Mouse (Mus musculus) lung, embryonic 15.5 days (tissue): ENCODE results near the gene Gm12184. TPM values are rescaled to one million over a fixed set of nuclear protein-coding genes. Genes with fewer than 3 reads are reported as not detected.
"Not testable (repeated sequence)": the region's sequence is repeated elsewhere in the genome, so short reads cannot be mapped to it uniquely, and the experiment has no call there.

Experiments used
- ATAC-seq: fragments of 200-750 bp; cut with Nextera tagmentation; 2 replicates; pipeline ENCODE4 v1.8.0; 2017; ENCODE audit warnings: moderate number of reproducible peaks, borderline replicate concordance; ENCODE audit not compliant: low FRiP score, low TSS enrichment; ENCODE audit errors: extremely low read depth
- H3K27ac ChIP-seq: fragments of 300-500 bp; sonication (generic); 2 replicates; pipeline ENCODE4 v1.5.1; 2015; ENCODE audit warnings: moderate library complexity, mild to moderate bottlenecking, inconsistent platforms
- H3K27me3 ChIP-seq: fragments of 300-500 bp; sonication (generic); 2 replicates; pipeline ENCODE4 v1.6.1; 2015; ENCODE audit warnings: inconsistent platforms
- H3K36me3 ChIP-seq: fragments of 300-500 bp; sonication (generic); 2 replicates; pipeline ENCODE4 v1.6.1; 2015; ENCODE audit warnings: inconsistent platforms
- H3K4me1 ChIP-seq: fragments of 300-500 bp; sonication (generic); 2 replicates; pipeline ENCODE4 v1.6.1; 2015; ENCODE audit warnings: inconsistent platforms
- H3K4me2 ChIP-seq: fragments of 300-500 bp; sonication (generic); 2 replicates; pipeline ENCODE4 v1.6.1; 2015; ENCODE audit warnings: inconsistent platforms, mild to moderate bottlenecking, moderate library complexity
- H3K4me3 ChIP-seq: fragments of 300-500 bp; sonication (generic); 2 replicates; pipeline ENCODE4 v1.5.1; 2015; ENCODE audit warnings: mild to moderate bottlenecking, inconsistent platforms
- H3K9ac ChIP-seq: fragments of 300-500 bp; sonication (generic); 2 replicates; pipeline ENCODE4 v1.6.1; 2015; ENCODE audit warnings: inconsistent platforms
- H3K9me3 ChIP-seq: fragments of 300-500 bp; sonication (generic); 2 replicates; pipeline ENCODE4 v1.6.1; 2016; ENCODE audit warnings: inconsistent platforms
- WGBS: fragments of 180-500 bp; shearing (Covaris S2); methylation state at CpG from one replicate; pipeline ENCODE4 v1.1.7; 2015; 5-methylcytosine and 5-hydroxymethylcytosine counted together
- polyA plus RNA-seq: library from polyadenylated mRNA; unstranded; fragments of >200 nt; fragmentation: Nextera tagmentation; extraction: Ambion mirVana; gene quantifications from 2 replicates; pipeline ENCODE4 v1.2.1, GENCODE M21; 2015

Gm12184 gene
- 3.0 and 8.2 TPM in 2 replicates for polyA plus RNA-seq

DNA sequence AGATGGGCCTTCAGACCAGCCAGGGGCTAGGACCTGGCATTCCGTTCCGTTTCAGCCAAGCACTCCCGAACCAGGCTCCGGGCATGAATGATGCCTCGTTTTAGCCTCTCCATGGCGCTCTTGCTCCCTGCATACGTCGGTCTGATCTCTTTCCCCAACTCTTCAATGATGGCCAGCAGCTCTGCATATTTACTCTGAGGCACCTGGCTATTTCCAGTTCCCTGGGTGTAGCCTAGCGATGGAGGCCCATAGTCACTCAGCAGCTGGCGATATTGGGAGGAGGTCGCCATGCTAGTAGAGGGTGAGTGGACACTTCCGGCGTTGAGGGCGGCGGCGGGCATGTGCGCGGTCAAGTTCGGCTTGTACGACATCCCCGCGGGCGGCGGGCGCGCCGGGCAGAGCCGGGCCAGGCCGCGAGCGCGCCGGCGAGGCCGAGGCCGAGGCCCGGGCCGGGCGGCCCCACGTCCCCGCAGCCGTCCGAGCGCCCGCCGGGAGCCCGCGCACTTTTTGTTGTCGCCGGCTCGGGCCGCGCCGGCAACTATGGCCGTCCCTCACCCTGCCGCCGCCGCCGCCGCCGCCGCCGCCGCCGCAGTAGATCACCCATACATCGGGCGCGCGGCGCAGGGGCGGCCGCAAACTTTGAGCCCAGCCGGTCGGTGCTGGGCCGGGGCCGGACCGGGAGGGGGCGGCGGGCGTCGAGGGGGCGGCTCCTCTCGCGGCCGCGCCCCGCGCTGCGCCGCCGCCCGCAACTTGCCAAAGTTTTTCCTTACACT lies at the start of gene Gm12184, which contains the start of gene Trim7:
Gene Gm12184, minus strand, starts transcription at position 677 of the 773 bp plus-strand sequence.
Gene Trim7, plus strand, starts transcription at position 162 of the 773 bp plus-strand sequence.
- WGBS: under 1% methylated on average over 39 of the region's 92 CpGs
- peak; percentile 87 for ATAC-seq
- H3K36me3 ChIP-seq, H3K9me3 ChIP-seq, H3K27me3 ChIP-seq: not testable (repeated sequence)
- Histone ChIP-seq H3K4me2 (peak within 1 kb of the TSS; percentile 74), H3K4me1 (peaks cover 20% of the 10 kb centered on the region), H3K27ac (peak within 1 kb of the TSS; percentile 70), H3K9ac (peak within 1 kb of the TSS; percentile 54), H3K4me3 (peak within 1 kb of the TSS; percentile 50)

DNA sequence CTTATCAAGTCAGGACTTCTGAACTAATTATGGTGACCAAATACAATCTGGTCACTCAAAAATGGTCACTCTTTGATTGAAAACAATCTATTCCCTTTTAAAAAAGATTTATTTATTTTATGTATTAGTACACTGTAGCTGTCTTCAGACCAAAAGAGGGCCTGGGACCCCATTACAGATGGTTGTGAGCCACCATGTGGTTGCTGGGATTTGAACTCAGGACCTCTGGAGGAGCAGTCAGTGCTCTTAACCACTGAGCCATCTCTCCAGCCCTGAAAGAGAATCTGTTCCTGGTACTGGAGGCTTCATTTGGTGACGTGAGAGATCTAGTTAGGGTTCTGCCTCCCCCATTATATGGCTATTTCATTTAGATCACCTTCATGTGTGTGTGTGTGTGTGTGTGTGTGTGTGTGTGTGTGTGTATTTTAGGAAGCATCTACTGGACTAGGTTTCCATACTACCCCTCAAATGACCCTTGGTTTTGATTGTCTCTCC lies 48.9 kb upstream of the Gm12184 start:
- H3K4me2 ChIP-seq, H3K36me3 ChIP-seq, H3K27ac ChIP-seq, H3K27me3 ChIP-seq, ATAC-seq, H3K4me3 ChIP-seq, H3K9me3 ChIP-seq, H3K9ac ChIP-seq: not testable (repeated sequence)
- WGBS: 74% methylated on average over 1 of the region's 1 CpGs
- peaks cover 19% of the 10 kb centered on the region for H3K4me1 ChIP-seq

DNA sequence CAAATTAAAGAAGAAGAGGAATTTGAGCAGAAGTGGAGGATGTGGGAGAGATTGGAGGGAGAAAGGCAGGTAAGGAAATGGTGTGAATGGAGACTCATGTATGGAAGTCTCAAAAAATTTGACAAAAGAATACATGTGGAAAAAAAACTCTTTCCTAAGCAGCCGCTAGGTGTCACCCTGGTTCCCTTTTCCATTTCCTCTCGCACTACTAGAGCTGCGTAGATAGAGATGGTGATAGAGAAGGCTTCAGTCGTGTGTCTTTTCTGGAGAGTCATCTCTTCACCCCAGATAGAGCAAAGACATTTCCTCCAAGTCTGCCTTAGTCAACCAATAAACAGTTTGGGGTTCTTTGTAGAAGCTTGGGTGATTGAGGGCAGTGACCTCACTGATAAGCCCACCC lies 48.0 kb upstream of the Gm12184 start:
- Histone ChIP-seq H3K9ac (no peak overlapping the region), H3K4me2 (no peak overlapping the region), H3K9me3 (no peaks in the 10 kb centered on the region), H3K4me3 (no peak overlapping the region), H3K27me3 (no peaks in the 10 kb centered on the region), H3K36me3 (no peaks in the 10 kb centered on the region), H3K4me1 (peaks cover 29% of the 10 kb centered on the region), H3K27ac (no peak overlapping the region)
- 0% methylated on average over 4 of the region's 4 CpGs for WGBS
- ATAC-seq: no peak

DNA sequence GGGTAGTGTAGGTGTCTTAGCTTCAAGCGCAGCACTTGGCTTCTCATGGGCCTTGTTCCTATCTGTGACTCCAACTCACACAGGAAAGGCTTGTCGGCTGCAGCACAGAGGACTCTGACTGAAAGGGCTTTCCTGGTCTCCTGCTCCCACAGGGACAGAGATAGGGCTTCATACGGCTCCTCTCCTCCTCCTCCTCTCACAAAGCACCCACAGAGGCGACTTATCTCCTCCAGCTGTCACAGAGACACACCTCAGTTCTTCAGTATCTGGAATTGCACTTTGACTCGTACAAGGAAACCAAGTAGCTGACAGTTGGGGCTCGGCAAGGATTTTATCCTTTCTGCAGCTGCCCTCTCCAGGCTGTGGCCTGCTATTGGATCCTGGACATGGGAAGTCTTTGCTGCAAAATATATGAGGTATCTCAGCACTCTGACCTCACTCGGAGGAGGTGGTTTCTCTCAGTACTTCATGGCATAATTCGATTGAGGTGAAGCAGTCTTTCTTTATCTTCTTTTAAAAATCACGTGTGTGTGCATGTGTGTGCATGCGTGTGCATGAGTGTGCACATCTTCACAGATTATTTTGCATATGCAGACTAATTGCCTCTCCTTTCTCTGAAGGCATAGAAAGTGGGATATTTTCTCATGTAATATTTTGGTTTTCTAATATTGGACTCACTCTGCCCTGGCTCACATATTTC lies 47.3 kb upstream of the Gm12184 start:
- H3K27me3 ChIP-seq: no peaks in the 10 kb centered on the region
- no peaks in the 10 kb centered on the region for H3K36me3 ChIP-seq
- no peak overlapping the region for H3K4me2 ChIP-seq
- no peak for ATAC-seq
- no peak overlapping the region for H3K9ac ChIP-seq
- WGBS: 56% methylated on average over 10 of the region's 10 CpGs
- H3K4me1 ChIP-seq: peaks cover 36% of the 10 kb centered on the region
- no peaks in the 10 kb centered on the region for H3K9me3 ChIP-seq
- H3K27ac ChIP-seq: no peak overlapping the region
- H3K4me3 ChIP-seq: no peak overlapping the region

DNA sequence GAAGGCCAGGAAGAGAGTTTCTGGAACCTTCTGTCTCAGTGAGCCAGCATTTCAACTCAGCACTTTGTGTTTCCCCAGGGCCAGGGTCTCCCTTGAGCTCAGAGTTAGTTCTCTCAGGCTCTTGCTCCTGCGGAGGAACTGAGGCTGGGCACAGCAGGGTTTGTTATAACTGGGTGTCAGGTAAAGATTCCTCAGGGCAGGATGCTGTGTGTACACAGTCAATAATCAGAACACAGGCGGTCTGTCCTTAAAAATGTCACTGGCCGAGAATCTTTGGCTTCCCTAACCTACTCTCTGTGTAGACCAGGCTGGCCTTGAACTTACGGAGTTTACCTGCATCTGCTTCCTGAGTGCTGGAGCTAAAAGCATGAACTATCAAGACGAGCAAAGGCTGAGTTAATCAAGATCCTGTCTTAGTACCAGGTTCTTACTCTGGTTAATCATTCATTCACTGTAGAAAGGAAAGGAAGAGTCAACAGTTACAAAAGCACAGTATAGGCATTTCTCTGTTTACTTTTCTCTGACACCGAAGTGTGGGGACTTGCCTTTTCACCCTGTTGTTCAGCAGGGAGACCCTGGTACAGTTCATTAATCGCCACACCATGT lies 46.3 kb upstream of the Gm12184 start:
- ATAC-seq: no peak
- peak overlapping the region; percentile 78 for H3K4me2 ChIP-seq
- peaks cover 36% of the 10 kb centered on the region for H3K4me1 ChIP-seq
- H3K9ac ChIP-seq: no peak overlapping the region
- H3K36me3 ChIP-seq: no peaks in the 10 kb centered on the region
- H3K27ac ChIP-seq: peak overlapping the region; percentile 74
- 54% methylated on average over 7 of the region's 7 CpGs for WGBS
- no peaks in the 10 kb centered on the region for H3K9me3 ChIP-seq
- no peaks in the 10 kb centered on the region for H3K27me3 ChIP-seq
- no peak overlapping the region for H3K4me3 ChIP-seq

DNA sequence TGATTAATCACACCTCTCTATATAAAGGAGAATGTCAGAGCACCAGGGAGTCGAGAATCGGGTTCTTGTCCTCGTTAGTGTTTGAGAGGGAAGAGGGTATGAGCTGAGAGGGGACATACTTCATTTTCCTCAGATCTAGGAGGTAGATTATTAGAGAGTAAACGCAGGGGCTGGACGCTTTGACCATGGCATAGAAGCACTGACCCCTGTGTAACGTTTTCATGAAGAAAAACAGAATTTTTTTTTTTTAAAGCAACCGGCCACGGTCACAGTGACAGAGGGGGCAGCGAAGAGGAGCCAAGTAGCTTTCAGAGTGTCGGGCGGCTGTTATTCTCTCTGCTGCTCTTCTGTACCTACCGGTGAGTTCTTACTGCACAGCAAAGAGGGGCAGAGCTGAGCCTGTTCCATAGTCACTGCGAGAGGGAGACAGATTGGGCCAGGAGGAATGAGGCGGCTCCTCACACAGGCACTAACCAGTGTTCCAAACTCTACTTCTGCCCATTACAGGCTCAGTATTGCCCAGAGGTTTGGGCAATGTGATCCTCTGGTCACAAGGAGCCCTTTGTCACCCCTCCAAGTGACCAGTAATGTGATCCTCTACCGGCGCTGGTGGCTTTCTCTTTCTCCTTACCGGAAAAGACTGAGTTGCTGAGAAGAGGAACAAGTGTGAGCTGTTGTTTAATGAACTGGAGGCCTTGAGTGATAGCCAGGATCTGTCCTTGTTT lies 45.5 kb upstream of the Gm12184 start:
- no peak for ATAC-seq
- Histone ChIP-seq H3K4me1 (peaks cover 36% of the 10 kb centered on the region), H3K9me3 (no peaks in the 10 kb centered on the region), H3K27me3 (no peaks in the 10 kb centered on the region), H3K27ac (peak overlapping the region; percentile 74), H3K4me3 (peak overlapping the region; percentile 52), H3K9ac (peak overlapping the region; percentile 36), H3K36me3 (no peaks in the 10 kb centered on the region), H3K4me2 (peak overlapping the region; percentile 78)
- WGBS: 9% methylated on average over 17 of the region's 17 CpGs

DNA sequence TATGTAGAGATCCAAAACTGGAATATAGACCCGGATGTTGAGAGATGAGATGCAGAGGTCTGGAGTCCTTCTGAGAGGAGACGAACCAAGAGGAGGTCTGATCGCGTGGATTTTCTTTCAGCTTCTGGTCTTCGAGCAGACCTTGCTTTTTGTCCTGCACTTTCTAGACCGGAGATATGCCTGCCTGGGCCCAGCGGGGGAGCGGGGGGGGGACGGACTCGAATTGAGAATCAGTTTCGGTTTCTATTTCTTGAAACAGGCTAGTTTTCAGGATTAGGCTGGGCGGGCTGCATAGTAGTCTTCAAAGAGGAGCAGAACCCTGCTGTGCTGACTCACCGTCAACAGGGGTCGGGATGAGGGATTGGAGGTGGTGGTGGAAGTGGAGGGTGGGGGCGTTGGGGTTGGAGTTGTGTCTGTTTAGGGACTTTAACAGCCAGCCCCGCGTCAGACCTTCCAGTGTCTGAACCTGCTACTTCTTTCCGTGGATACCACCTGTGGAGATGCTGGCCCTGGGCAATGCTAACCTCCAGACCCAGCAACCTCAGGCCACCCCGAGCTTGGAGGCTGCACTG lies 44.8 kb upstream of the Gm12184 start, which contains the start of gene Irgm1:
Gene Irgm1, minus strand, starts transcription at position 483 of the 572 bp plus-strand sequence.
- peak within 1 kb of the TSS; percentile 36 for H3K9ac ChIP-seq
- H3K4me3 ChIP-seq: peak within 1 kb of the TSS; percentile 52
- WGBS: 2% methylated on average over 19 of the region's 19 CpGs
- ATAC-seq: peak; percentile 55; the same call in 1 of the 2 replicates
- H3K27me3 ChIP-seq: no peaks in the 10 kb centered on the region
- no peaks in the 10 kb centered on the region for H3K9me3 ChIP-seq
- peak within 1 kb of the TSS; percentile 78 for H3K4me2 ChIP-seq
- peaks cover 36% of the 10 kb centered on the region for H3K4me1 ChIP-seq
- H3K36me3 ChIP-seq: peaks cover 3% of the 10 kb centered on the region
- peak within 1 kb of the TSS; percentile 74 for H3K27ac ChIP-seq

DNA sequence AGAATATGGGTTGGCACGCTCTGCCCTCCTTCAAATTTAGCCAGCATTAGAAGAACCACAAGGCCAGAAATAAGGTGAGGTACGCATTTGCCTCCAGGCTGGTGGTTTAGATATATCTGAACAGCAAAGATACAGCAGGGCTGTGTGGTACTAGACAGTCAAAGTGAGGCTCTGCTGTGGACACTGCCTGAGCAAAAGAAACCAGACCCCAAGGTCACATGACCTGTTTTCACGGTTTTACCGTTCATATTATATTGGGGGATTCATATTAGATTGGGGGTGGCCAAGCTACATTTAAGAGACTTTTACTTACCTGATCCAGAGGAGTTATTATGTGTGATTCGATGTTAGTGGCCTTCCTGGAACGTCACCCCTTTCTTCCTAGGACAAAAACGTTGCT lies 44.3 kb upstream of the Gm12184 start:
- Histone ChIP-seq H3K9me3 (no peaks in the 10 kb centered on the region), H3K4me1 (peaks cover 36% of the 10 kb centered on the region), H3K27me3 (no peaks in the 10 kb centered on the region), H3K27ac (peak overlapping the region; percentile 74), H3K9ac (peak overlapping the region; percentile 36), H3K36me3 (peaks cover 3% of the 10 kb centered on the region), H3K4me3 (peak overlapping the region; percentile 52), H3K4me2 (peak overlapping the region; percentile 78)
- WGBS: 28% methylated on average over 7 of the region's 7 CpGs
- ATAC-seq: no peak

DNA sequence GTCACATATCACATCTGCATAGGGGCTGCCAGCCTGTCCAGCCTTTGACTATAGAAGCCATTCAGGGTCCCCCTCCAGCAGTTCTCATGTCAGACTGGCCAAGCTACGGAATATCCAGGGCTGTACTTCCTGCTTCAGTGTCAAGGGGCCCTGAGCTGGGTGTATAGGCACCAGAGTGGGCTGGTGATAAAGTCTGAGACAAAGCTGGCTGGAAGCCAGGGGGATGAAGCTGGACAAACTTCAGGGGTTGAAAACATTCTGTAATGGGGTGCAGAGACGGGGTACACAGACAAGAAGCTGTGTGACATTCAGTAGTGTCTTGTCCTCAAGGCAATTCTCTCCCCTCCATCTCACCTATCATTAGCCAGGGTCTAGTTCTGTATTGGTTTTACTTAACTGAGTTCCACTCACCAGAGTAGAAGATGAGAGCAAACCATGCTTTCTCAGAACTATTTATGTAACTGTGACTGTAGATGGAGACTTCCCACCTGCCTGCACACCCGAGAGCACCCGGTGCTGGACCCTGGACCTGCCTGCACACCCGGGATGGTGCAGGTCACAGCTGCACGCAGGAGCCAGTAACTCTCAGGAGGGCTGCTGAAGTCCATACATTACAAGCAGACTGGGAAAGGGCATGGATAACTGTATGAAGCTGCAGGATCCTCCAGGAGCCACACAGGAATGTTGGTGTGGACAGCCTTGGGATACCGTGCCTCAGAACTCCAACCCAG lies 43.1 kb upstream of the Gm12184 start:
- Histone ChIP-seq H3K4me2 (peak overlapping the region; percentile 78), H3K36me3 (peaks cover 3% of the 10 kb centered on the region), H3K9me3 (no peaks in the 10 kb centered on the region), H3K27me3 (no peaks in the 10 kb centered on the region), H3K9ac (no peak overlapping the region), H3K4me1 (peaks cover 36% of the 10 kb centered on the region), H3K27ac (no peak overlapping the region), H3K4me3 (peak overlapping the region; percentile 52)
- ATAC-seq: no peak
- WGBS: 25% methylated on average over 7 of the region's 7 CpGs

DNA sequence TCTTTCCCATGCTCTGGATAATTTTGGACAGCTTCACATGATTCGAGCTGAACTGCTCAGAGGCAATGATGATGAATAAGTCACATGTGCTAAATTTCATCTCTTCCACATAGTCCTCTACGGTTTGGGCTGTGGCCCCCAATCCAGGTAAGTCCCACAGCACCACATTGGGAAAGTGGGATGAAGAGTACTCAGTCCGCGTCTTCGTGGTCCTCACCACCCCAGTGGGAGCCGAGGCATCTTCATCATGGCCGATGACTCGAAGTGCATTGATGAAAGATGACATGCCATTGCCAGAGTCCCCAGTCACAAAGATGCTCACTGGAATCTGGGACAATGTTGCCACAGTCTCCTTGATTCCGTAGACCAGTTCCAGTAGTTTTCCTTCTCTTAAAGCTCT lies 40.0 kb upstream of the Gm12184 start:
- Histone ChIP-seq H3K36me3 (peaks cover 3% of the 10 kb centered on the region), H3K9ac (no peak overlapping the region), H3K27me3 (no peaks in the 10 kb centered on the region), H3K4me3 (no peak overlapping the region), H3K27ac (no peak overlapping the region), H3K4me2 (no peak overlapping the region), H3K9me3 (no peaks in the 10 kb centered on the region), H3K4me1 (peaks cover 21% of the 10 kb centered on the region)
- no peak for ATAC-seq
- WGBS: 93% methylated on average over 9 of the region's 9 CpGs
